Mouse (Mus musculus): ENCODE data around the gene Txndc2. TPM values are rescaled to one million over a fixed set of nuclear protein-coding genes. Genes with fewer than 3 reads are reported as not detected.

Txndc2 gene
- polyA plus RNA-seq, 1 experiment from 2014 or later = 0.12 TPM

DNA sequence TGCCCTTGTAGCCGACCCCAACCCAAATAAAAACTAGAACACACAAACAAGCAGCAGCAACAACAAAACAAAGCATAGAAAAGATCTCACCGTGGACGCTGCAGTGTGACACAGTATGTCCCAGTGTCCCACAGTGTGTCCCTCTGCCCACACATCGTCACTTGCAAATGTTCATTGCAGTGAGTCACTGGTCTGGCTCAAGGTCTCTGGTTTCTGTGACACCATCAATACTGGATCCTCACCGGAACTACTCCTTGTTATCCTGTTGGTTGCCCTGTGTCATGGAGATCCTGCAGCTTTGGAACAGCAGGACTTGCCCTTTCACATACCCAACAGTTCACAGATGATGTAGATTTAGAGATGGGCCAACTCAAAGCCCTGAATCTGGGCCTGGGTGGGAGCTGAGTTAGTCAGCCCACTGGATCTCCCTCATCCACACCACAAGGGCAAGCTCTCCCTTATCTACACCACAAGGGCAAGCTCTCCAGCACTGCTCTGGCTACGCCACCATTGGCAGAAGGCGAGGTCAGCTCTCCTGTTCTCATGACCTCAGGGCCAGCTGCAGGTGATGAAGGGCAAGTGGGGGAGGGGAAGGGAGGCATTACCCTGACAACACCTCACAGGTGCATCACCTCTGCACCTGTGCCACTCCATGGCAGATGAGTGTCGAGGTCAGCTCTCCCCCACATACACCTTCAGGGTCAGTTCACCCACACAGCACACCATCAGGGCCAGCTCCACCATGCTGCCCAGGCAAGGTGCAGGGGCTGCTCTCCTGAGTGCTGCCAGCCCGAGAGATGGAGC, 6.6 kb upstream of the Txndc2 start:
- ATAC-seq (ENCODE audit: low FRiP score, low TSS enrichment) (no peak), DNase-seq (no peak)
- 0 out of 2 replicates have a peak, but pooled peaks cover 8% of the 10 kb centered on the region for H3K36me3 ChIP-seq (ENCODE audit: control insufficient read depth, insufficient read depth, low read length)
- no peak overlapping the region for H3K4me3 ChIP-seq (replicated peaks; ENCODE audit: low read depth, low read length)
- H3K4me2 ChIP-seq (ENCODE audit: low read length) = no peak overlapping the region
- peaks cover 3% of the 10 kb centered on the region; the same call in 1 of the 2 replicates for H3K4me1 ChIP-seq (ENCODE audit: control insufficient read depth, insufficient read depth, low read length)
- no peak overlapping the region for H3K9ac ChIP-seq (replicated peaks; ENCODE audit: low read length)
- no peak overlapping the region for H3K27ac ChIP-seq (replicated peaks; ENCODE audit: low read depth, low read length)
- WGBS = 89% methylated on average over 9 of the region's 9 CpGs
- H3K27me3 ChIP-seq (ENCODE audit: control insufficient read depth, insufficient read depth, low read length) = no peaks in the 10 kb centered on the region
- H3K9me3 ChIP-seq (ENCODE audit: control insufficient read depth, low read length) = no peaks in the 10 kb centered on the region

DNA sequence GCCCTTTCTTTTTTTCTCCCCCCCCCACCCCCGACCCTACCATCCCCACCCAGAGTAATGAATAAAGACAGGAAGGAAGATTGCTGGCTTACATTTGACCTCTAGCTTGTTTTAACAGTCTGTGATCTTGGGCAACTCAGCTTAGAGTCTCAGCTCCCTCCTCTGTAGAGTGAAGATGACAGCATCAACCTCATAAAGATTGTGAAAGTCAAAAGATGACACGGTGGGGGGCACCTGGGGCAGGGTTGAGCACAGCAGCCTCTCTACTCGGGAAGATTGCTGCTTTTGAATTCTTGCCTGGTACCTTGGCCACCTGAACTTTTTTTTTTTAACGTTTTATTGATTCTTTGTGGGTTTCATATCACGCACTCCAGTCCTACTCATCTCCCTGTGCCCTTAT, 6.0 kb upstream of the Txndc2 start:
- 0 out of 2 replicates have a peak, but pooled peaks cover 8% of the 10 kb centered on the region for H3K36me3 ChIP-seq (ENCODE audit: control insufficient read depth, insufficient read depth, low read length)
- no peak overlapping the region for H3K9ac ChIP-seq (replicated peaks; ENCODE audit: low read length)
- H3K4me1 ChIP-seq (ENCODE audit: control insufficient read depth, insufficient read depth, low read length) = peaks cover 9% of the 10 kb centered on the region
- H3K4me2 ChIP-seq (ENCODE audit: low read length) = no peak overlapping the region
- no peaks in the 10 kb centered on the region for H3K9me3 ChIP-seq (ENCODE audit: control insufficient read depth, low read length)
- DNase-seq (no peak), ATAC-seq (ENCODE audit: low FRiP score, low TSS enrichment) (no peak)
- WGBS = 45% methylated on average over 5 of the region's 5 CpGs
- no peak overlapping the region for H3K27ac ChIP-seq (replicated peaks; ENCODE audit: low read depth, low read length)
- H3K27me3 ChIP-seq (ENCODE audit: control insufficient read depth, insufficient read depth, low read length) = no peaks in the 10 kb centered on the region
- H3K4me3 ChIP-seq (replicated peaks; ENCODE audit: low read depth, low read length) = no peak overlapping the region

DNA sequence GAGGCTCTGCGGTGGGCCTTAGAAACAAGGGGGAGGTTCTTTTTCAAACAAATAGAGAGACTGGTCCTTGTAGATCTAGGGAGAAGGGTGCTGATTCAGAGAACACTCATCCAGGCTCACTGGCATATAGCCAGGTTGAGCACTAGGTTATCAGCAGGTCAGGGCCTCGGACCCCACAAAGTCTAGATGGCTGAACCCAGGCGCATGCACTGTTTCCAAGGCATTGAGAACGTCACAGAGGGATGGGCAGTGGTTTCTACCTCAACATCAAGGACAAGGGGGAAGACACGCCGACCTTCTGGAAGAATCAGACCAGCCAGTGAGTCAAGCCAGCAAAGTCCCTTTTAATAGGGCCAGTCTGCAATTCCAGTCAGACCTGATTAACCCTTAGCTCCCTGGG, 5.3 kb upstream of the Txndc2 start:
- no peak for ATAC-seq (ENCODE audit: low FRiP score, low TSS enrichment)
- peaks cover 16% of the 10 kb centered on the region for H3K4me1 ChIP-seq (ENCODE audit: control insufficient read depth, insufficient read depth, low read length)
- no peak overlapping the region for H3K9ac ChIP-seq (replicated peaks; ENCODE audit: low read length)
- no peaks in the 10 kb centered on the region for H3K27me3 ChIP-seq (ENCODE audit: control insufficient read depth, insufficient read depth, low read length)
- DNase-seq = no peak
- WGBS = 71% methylated on average over 6 of the region's 6 CpGs
- H3K4me3 ChIP-seq (replicated peaks; ENCODE audit: low read depth, low read length) = no peak overlapping the region
- no peaks in the 10 kb centered on the region for H3K9me3 ChIP-seq (ENCODE audit: control insufficient read depth, low read length)
- H3K36me3 ChIP-seq (ENCODE audit: control insufficient read depth, insufficient read depth, low read length) = 0 out of 2 replicates have a peak, but pooled peaks cover 4% of the 10 kb centered on the region
- no peak overlapping the region for H3K4me2 ChIP-seq (ENCODE audit: low read length)
- H3K27ac ChIP-seq (replicated peaks; ENCODE audit: low read depth, low read length) = no peak overlapping the region

DNA sequence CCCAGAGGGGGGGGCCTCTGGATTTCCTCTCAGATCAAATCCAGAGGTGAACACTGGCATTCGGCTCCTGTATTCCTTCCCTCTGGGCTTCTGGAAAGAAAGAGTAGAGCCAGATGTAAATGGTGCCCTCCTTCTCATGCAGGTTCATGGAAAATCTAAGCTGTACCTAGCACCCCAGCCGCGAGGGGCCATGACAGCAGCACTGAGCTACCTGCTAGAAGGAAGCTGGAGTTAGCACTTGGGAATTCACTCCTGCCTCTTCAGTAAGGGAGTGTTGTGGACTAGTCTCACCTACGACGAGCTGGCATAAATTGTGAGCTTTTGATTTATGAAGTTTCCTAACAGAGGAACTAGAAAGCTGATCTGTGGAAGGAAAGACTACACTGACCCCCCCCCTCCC, 1.6 kb upstream of the Txndc2 start:
- Histone ChIP-seq H3K4me3 (replicated peaks; ENCODE audit: low read depth, low read length) (no peak overlapping the region), H3K4me1 (ENCODE audit: control insufficient read depth, insufficient read depth, low read length) (peaks cover 16% of the 10 kb centered on the region), H3K9ac (replicated peaks; ENCODE audit: low read length) (no peak overlapping the region), H3K27ac (replicated peaks; ENCODE audit: low read depth, low read length) (peak overlapping the region; percentile 66; the same call in 1 of the 2 replicates), H3K4me2 (ENCODE audit: low read length) (no peak overlapping the region), H3K9me3 (ENCODE audit: control insufficient read depth, low read length) (no peaks in the 10 kb centered on the region), H3K27me3 (ENCODE audit: control insufficient read depth, insufficient read depth, low read length) (no peaks in the 10 kb centered on the region), H3K36me3 (ENCODE audit: control insufficient read depth, insufficient read depth, low read length) (no peaks in the 10 kb centered on the region)
- no peak for ATAC-seq (ENCODE audit: low FRiP score, low TSS enrichment)
- 89% methylated on average over 5 of the region's 5 CpGs for WGBS
- DNase-seq = no peak

DNA sequence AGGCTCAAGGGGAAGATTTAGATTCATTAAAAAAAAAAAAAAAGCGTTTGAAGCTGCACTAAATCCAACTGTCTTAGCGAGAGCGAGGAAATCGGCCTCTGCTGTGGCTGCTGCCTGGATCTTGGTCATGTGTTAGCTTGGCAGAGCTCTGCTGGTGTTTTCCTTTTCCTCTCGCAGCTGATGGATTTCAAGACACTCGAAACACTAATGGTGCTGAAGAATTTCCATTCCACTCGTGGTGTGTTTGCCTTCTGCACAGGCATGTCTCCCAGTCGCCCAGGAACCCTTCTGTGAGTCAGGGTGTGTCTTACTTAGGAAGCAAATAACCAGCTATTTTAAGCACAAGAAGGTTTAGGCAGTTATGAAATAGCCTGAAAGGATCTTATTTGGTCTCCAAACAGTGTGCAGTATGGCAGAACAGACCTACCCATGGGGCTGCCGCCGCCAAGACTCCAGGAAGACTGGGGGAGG, 1.1 kb upstream of the Txndc2 start:
- Histone ChIP-seq H3K27me3 (ENCODE audit: control insufficient read depth, insufficient read depth, low read length) (no peaks in the 10 kb centered on the region), H3K9me3 (ENCODE audit: control insufficient read depth, low read length) (no peaks in the 10 kb centered on the region), H3K9ac (replicated peaks; ENCODE audit: low read length) (no peak overlapping the region), H3K4me2 (ENCODE audit: low read length) (peak overlapping the region; percentile 18; the same call in 1 of the 2 replicates), H3K27ac (replicated peaks; ENCODE audit: low read depth, low read length) (peak overlapping the region; percentile 66), H3K36me3 (ENCODE audit: control insufficient read depth, insufficient read depth, low read length) (no peaks in the 10 kb centered on the region), H3K4me1 (ENCODE audit: control insufficient read depth, insufficient read depth, low read length) (peaks cover 16% of the 10 kb centered on the region), H3K4me3 (replicated peaks; ENCODE audit: low read depth, low read length) (no peak overlapping the region)
- DNase-seq (peak; percentile 70), ATAC-seq (ENCODE audit: low FRiP score, low TSS enrichment) (no peak)
- WGBS = 23% methylated on average over 10 of the region's 10 CpGs

DNA sequence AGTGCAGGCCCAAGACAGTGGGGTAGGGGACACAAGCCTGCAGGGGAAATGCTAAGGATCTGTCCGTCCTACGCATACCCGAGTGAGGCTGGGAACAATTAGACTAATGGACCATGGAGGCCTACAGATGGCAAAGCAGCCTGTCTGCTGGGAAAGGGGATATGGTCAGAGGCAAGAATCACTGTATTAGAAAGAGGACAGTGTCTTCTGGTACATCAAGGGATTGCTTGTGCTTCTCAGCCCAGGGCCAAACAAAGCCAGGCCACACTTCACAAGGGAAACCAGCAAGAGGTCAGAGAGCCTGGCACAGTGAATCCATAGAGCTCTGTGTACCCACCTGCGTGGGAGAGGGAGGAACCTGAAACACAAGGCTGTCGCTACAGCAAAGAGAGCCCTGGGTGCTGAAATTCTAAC, 617 bp upstream of the Txndc2 start:
- Histone ChIP-seq H3K4me3 (replicated peaks; ENCODE audit: low read depth, low read length) (no peak overlapping the region), H3K27me3 (ENCODE audit: control insufficient read depth, insufficient read depth, low read length) (no peaks in the 10 kb centered on the region), H3K36me3 (ENCODE audit: control insufficient read depth, insufficient read depth, low read length) (no peaks in the 10 kb centered on the region), H3K27ac (replicated peaks; ENCODE audit: low read depth, low read length) (peak overlapping the region; percentile 66), H3K4me2 (ENCODE audit: low read length) (no peak overlapping the region), H3K9ac (replicated peaks; ENCODE audit: low read length) (no peak overlapping the region; the same call in 1 of the 2 replicates), H3K4me1 (ENCODE audit: control insufficient read depth, insufficient read depth, low read length) (peaks cover 16% of the 10 kb centered on the region), H3K9me3 (ENCODE audit: control insufficient read depth, low read length) (no peaks in the 10 kb centered on the region)
- ATAC-seq (ENCODE audit: low FRiP score, low TSS enrichment) (no peak), DNase-seq (no peak)
- 9% methylated on average over 5 of the region's 5 CpGs for WGBS

DNA sequence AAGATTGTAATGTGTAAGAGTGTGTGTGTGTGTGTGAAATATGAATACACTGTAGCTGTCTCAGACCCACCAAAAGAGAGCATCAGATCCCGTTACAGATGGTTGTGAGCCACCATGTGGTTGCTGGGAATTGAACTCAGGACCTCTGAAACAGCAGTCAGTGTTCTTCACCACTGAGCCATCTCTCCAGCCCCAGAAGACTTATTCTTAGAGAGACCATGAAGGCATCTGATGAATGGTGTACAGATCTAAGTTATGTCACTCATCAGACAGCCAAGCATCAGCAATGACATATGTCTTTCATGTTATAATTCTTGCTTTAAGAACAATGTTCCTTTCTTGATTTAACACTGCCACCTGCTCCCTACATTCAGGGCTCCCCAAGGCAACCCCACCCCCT, 2.8 kb downstream of the Txndc2 start:
- no peaks in the 10 kb centered on the region for H3K9me3 ChIP-seq (ENCODE audit: control insufficient read depth, low read length)
- H3K27me3 ChIP-seq (ENCODE audit: control insufficient read depth, insufficient read depth, low read length) = no peaks in the 10 kb centered on the region
- H3K4me2 ChIP-seq (ENCODE audit: low read length) = no peak overlapping the region
- no peak overlapping the region for H3K27ac ChIP-seq (replicated peaks; ENCODE audit: low read depth, low read length)
- H3K9ac ChIP-seq (replicated peaks; ENCODE audit: low read length) = no peak overlapping the region
- H3K36me3 ChIP-seq (ENCODE audit: control insufficient read depth, insufficient read depth, low read length) = no peaks in the 10 kb centered on the region
- H3K4me1 ChIP-seq (ENCODE audit: control insufficient read depth, insufficient read depth, low read length) = peaks cover 16% of the 10 kb centered on the region
- no peak overlapping the region for H3K4me3 ChIP-seq (replicated peaks; ENCODE audit: low read depth, low read length)
- WGBS = 85% methylated on average over 1 of the region's 1 CpGs
- no peak for DNase-seq
- ATAC-seq (ENCODE audit: low FRiP score, low TSS enrichment) = no peak

DNA sequence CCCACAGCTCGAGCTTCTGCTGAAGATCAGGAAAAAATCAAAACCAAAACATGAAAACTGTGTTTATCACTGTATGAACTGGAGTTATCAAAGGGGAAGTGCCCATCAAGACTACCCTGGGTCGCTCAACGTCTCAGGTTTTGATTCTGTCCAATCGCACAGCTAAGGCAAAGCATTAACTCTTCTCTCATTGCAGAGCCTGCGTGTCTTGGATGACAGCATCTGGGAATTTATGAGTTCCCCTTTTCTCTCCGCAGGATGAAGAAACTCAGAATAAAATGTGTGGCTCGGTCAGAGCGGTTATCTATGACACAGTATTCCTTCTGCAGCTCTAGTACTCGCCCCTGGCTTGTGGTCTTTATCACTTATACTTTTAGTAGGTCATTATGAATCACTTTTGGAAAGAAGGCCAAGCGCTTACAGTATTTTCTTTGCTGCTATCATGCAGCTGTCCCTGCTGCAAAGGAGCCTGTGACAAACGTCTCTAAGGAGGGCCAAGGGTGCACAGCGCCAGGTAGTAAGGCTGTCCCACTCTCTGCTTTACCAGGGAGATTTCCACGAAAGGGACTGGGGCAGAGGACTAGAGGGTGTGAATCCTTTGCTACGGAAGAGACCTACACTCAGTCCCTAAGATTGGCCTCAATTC, 6.1 kb downstream of the Txndc2 start:
- DNase-seq (no peak), ATAC-seq (ENCODE audit: low FRiP score, low TSS enrichment) (no peak)
- 89% methylated on average over 14 of the region's 14 CpGs for WGBS
- Histone ChIP-seq H3K9ac (replicated peaks; ENCODE audit: low read length) (no peak overlapping the region), H3K9me3 (ENCODE audit: control insufficient read depth, low read length) (no peaks in the 10 kb centered on the region), H3K36me3 (ENCODE audit: control insufficient read depth, insufficient read depth, low read length) (no peaks in the 10 kb centered on the region), H3K4me1 (ENCODE audit: control insufficient read depth, insufficient read depth, low read length) (no peaks in the 10 kb centered on the region), H3K4me3 (replicated peaks; ENCODE audit: low read depth, low read length) (no peak overlapping the region), H3K4me2 (ENCODE audit: low read length) (no peak overlapping the region), H3K27ac (replicated peaks; ENCODE audit: low read depth, low read length) (no peak overlapping the region), H3K27me3 (ENCODE audit: control insufficient read depth, insufficient read depth, low read length) (no peaks in the 10 kb centered on the region)

Measured in midbrain, embryonic 14.5 days (tissue).